Mouse (Mus musculus) cerebellum, adult 9-10 months (tissue): ENCODE results near the gene Trit1.
"Not testable (repeated sequence)": the region's sequence is repeated elsewhere in the genome, so short reads cannot be mapped to it uniquely, and the experiment has no call there.

Source experiments
- DNase-seq: peaks from one replicate; pipeline ENCODE4 v3.0.0; 2022

Trit1 gene

DNA sequence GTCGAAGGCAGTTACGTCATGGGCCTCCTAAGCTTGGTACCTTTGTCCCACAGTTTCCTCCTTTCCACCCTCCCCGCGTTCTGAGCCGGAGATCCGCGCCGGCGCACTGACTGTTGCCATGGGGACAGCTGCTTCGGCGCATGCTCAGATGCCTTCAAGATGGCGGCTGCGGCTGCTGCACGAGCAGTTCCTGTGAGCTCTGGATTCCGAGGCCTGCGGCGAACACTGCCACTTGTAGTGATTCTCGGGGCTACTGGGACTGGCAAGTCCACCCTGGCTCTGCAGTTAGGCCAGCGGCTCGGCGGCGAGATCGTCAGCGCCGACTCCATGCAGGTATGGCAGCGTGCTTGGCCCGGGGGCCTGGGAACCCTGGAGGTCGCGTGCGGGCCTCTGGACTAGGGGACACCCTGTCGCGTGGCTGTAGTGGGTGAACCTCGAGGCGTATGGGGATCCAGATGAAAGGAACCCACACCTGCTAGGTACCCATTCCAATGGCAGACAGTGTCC, at the start of gene Trit1:
Gene Trit1 (plus strand): TSS at position 147 of the 507 bp plus-strand sequence.
- peak; percentile 93 for DNase-seq

- DNase-seq = no peak
Observed at GRCm38 (mm10) chr4:122968106-122968505, 48.3 kb upstream of the Trit1 start.

GRCm38 (mm10) chr4:122971191-122971590, 45.2 kb upstream of the Trit1 start:
- no peak for DNase-seq

- no peak for DNase-seq
Observed at GRCm38 (mm10) chr4:122971646-122972045, 44.8 kb upstream of the Trit1 start.

- no peak for DNase-seq
Observed at GRCm38 (mm10) chr4:122972056-122972455, 44.3 kb upstream of the Trit1 start.

- no peak for DNase-seq
Observed at GRCm38 (mm10) chr4:122974976-122975520, 41.3 kb upstream of the Trit1 start.

GRCm38 (mm10) chr4:122976885-122977284, 39.5 kb upstream of the Trit1 start:
- DNase-seq = no peak

DNA sequence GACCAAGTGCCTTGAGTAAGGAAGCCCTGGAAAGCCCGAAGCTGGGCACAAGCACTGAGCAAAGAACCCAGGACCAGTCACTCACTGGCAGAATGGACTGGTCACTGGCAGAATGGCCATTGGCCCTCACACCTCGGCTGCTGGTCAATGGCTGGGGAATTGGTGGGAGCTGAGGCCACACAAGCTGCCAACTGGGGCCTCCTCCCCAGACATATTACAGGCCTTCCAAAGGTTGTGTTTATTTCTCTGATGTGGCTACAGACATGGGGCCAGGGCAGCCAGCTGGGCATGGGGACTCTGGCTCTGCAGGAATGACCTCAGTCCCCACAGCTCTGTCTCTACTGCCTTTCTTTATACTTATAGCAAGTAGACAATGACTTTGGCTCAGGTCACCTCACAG, 37.5 kb upstream of the Trit1 start:
- no peak for DNase-seq

- DNase-seq = no peak
Observed at GRCm38 (mm10) chr4:122979826-122980225, 36.6 kb upstream of the Trit1 start.

- no peak for DNase-seq
Observed at GRCm38 (mm10) chr4:122980684-122981083, 35.7 kb upstream of the Trit1 start.

- DNase-seq = no peak
Observed at GRCm38 (mm10) chr4:122981238-122981637, 35.2 kb upstream of the Trit1 start.

DNA sequence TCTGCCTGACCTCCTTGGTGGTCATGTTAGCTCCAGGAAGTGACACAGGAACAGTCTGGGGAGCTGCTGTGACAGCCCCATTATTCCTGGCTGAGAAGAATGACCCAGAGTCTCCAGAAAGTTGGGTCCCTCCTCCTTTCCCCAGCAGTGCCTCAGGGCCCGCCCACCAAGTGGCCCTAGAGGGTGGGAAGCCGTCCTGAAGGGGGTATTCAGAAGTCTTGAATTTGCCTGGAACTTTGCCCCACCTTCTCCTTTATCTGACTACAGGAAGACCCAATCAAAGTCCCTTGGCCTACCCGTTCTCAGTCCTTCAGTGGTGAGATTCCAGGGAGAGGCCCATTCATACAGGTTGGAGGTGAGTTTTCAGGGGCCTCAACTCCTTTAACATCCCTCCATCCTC, 34.5 kb upstream of the Trit1 start:
- no peak for DNase-seq

- no peak for DNase-seq
Observed at GRCm38 (mm10) chr4:122982537-122982936, 33.9 kb upstream of the Trit1 start.

DNA sequence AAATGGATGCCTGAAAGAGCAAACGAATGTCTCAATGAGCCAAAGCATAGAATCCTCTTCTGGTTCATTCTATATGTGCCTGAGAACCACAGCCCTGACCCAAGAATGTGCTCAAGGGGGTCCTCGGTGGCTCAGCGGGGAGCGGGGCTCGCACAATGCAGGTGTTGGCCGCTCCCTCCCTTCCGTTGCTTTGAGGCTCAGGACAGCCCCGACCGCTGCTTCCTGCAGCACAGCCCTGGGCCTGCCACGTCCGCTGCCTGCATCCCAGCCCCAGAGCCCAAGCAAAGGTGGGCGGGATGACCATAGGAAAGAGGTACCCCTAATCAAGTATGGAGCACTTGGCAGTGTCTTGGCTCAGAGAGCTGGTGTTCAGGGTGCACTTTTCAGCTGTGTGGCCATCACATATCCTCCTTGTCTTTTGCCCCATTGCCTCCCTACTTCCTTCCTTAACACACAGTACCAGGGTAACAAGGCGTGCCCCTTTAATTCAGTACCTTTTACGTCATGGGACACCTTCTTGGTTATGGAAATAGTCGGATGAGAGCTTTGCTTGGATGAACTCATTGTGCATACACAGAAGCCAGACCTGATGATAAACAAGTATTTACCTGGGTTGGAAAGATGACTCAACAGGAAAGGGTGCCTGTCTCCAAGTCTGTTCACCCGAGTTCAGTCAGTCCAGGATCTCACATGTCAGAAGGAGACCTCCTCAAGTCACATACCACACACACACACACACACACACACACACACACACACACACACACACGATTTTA, 32.7 kb upstream of the Trit1 start:
- DNase-seq = no peak

DNA sequence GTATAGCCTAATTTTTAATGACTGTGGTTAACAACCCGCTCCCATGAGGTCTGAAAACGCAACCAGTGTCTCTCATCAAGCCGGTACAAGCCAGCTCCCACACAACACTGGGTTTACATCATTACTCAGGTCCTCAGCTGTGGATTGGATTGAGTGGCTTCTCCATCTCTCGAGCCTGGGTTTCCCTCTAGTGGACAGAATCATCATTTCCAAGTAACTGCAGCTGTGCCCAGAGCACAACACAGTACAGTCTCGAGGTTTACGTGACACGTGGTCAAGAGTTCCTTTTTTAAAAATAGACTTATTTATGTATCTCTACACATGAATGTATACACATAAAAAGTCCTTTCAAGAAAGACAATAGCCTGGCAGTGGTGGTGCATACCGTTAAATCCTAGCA, 31.3 kb upstream of the Trit1 start:
- no peak for DNase-seq

DNA sequence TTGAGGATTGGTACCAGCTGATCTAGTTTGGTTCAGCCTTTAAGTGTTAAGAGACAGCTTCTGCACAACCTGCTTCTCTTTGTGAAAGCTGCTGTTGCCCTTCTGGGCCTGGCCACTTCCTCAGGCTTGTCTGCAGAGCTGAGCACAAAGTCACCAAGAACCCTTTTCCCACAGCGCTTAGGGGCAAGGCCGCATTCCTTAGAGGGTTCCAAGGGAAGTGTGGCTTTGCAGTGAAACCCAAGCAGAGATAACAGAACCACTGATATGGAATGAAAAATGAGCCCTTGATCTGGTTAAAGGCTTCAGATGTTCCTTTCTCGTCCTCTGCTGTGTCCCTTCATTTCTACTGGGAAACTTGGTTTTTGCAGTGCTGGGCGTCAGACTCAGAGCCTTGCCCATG, 29.0 kb upstream of the Trit1 start:
- DNase-seq = no peak

- DNase-seq = not testable (repeated sequence)
Observed at GRCm38 (mm10) chr4:122988004-122988403, 28.4 kb upstream of the Trit1 start.

DNA sequence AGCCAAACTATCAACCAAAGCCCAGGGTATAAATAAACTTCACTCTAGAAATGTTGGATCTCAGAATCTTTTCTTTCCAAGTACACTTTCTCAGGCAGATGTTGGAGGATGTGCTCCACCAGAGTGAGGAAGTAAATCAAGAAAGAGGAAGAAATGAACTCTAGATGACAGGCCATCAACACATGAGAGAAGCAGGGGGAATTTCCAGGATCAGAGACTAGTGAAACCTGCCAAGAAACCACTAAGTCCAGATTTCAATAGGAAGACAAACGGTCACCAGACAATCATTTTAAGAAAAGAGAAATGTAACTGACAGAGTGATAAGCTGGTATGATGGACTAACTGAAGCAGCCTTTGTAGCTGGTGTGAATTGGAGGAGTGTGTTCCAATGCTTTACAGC, 25.2 kb upstream of the Trit1 start:
- no peak for DNase-seq

- no peak for DNase-seq
Observed at GRCm38 (mm10) chr4:122992276-122992675, 24.1 kb upstream of the Trit1 start.

DNA sequence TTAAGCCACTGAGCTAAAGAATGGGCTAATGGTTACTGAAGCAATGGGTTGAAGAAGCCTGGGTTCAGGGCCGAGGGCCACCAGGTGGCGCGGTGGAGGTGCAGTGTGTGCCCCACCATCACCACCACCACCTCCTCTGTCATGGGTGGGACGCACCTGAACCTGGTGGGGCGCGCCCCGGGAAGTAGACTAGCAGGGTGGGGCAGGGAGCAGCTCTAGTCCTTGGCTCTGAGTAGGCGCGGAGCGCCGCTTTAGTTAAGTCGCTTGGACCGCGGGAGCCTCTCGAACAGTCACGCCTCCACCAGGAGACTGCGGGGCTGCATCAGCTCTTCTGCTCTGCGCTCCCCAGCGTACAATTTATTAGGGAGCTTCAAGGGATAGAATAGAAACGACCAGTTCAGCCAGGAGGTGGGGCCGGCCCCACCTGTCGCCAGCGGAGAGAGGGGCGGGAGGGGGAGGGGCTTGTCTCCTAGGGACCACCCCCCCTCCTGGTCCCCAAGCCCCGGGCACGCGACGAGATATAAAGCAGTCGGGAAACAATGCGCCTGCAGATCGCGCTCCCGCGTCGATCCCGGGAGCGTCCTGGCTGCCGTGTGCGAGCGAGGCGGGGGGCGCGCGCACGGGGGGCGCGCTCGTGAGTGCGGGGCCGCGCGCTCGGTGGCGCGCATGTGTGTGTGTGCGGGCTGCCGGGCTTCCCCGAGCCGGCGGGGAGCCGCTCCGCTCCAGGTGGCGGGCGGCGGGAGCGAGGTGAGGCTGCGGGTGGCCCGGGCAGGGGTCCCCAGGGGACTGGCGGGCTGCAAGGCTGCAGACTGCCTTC, 20.8 kb upstream of the Trit1 start, which contains the start of gene Mycl:
Gene Mycl (plus strand): TSS at position 249 of the 817 bp plus-strand sequence.
- DNase-seq = peak; percentile 85

GRCm38 (mm10) chr4:122996221-122996617, 20.2 kb upstream of the Trit1 start:
- no peak for DNase-seq

DNA sequence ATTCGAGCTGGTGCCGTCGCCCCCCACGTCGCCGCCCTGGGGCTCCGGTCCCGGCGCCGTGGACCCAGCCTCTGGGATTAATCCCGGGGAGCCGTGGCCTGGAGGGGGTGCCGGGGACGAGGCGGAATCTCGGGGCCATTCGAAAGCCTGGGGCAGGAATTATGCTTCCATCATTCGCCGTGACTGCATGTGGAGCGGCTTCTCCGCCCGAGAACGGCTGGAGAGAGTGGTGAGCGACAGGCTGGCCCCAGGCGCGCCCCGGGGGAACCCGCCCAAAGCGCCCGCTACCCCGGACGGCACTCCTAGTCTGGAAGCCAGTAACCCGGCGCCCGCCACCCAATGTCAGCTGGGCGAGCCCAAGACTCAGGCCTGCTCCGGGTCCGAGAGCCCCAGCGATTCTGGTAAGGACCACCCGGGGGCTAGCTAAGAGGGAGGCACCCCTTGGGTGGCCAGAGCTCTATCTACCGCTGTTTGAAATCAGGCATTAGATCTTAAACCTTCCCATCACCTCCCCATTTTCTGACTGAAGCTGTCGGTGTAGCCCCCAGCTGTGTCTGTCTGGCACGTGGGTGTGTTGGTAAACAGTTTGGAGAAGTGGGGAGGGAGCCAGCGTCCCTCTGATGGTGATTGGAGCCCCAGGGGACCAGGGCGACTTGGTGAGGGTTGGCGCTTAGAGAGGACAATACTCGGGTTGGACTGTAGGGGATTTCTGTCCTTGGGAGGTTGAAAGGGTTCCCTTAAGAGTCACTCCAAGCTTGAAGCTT, 19.6 kb upstream of the Trit1 start:
- no peak for DNase-seq
